Comparison of ENCODE assay signal across 13 mouse cellular contexts in the genomic region with DNA sequence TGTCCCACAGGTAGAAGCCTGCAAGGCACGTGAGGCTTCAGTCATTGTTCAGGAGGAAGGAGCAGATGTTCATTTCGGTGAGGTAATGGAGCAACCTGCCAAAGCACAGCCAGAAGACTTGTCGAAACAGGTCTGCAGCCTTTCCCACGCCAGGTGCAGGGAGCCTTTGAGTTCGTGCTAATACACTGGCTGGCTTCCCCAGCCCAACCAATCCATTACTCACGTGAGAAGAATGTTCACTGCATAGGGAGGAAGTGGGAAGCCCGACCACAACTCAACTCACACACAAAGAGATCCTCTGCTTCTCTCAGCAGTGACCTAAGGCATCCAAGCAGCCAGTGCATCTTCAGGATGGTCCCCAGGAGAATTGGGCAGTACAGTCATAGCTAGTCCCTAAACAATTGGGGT.
A peak's percentile ranks its signal among the peaks of the same experiment; 100 is the strongest.
DNase-seq lines count a peak whose midpoint lies in the region; ATAC-seq and TF ChIP-seq lines count a peak whose summit lies in the region.
"Had no signal": no experiment of that assay in that cellular context is flagged by ENCODE, and none has a peak within 500 bp of the region (broad histone marks: within the 10 kb centered on the region; RNA-seq: fewer than 3 reads in every experiment).

No protein-coding gene starts in this region.

- H3K4me1 ChIP-seq in heart, embryonic 10.5 days = peaks cover 22% of the 10 kb centered on the region
- peaks cover 14% of the 10 kb centered on the region; the same call in 1 of the 2 replicates for H3K4me1 ChIP-seq in intestine, embryonic 14.5 days (replicated peaks; ENCODE audit: control insufficient read depth, insufficient read depth, low read length)
- peaks cover 15% of the 10 kb centered on the region; the same call in 1 of the 2 replicates for H3K4me1 ChIP-seq in stomach, embryonic 16.5 days (ENCODE audit: control insufficient read depth, insufficient read depth, low read length)
- no peaks in the 10 kb centered on the region for H3K4me1 ChIP-seq in lung, postnatal 0 days (ENCODE audit: insufficient read depth, low read depth, low read length)

- TF ChIP-seq EP300 in lung, postnatal 0 days (IDR thresholded peaks at IDR 0.05) = no peak

- peaks cover 9% of the 10 kb centered on the region; the same call in 1 of the 2 replicates for H3K27me3 ChIP-seq in heart, embryonic 10.5 days (ENCODE audit: insufficient read depth, poor library complexity, severe bottlenecking)
- H3K27me3 ChIP-seq in Patski = no peaks in the 10 kb centered on the region
- no peaks in the 10 kb centered on the region for H3K27me3 ChIP-seq in intestine, embryonic 14.5 days (replicated peaks; ENCODE audit: control insufficient read depth, insufficient read depth, low read length)
- no peaks in the 10 kb centered on the region for H3K27me3 ChIP-seq in stomach, embryonic 16.5 days (ENCODE audit: control insufficient read depth, insufficient read depth, low read length)
- H3K27me3 ChIP-seq in lung, postnatal 0 days (replicated peaks; ENCODE audit: insufficient read depth, low read length) = no peaks in the 10 kb centered on the region

- no peaks in the 10 kb centered on the region; the same call in 1 of the 2 replicates for H3K9me3 ChIP-seq in heart, embryonic 10.5 days
- 0 out of 2 replicates have a peak, but pooled peaks cover 4% of the 10 kb centered on the region for H3K9me3 ChIP-seq in intestine, embryonic 14.5 days (ENCODE audit: control insufficient read depth, low read length)
- H3K9me3 ChIP-seq in stomach, embryonic 16.5 days (replicated peaks; ENCODE audit: control insufficient read depth, low read length) = peaks cover 3% of the 10 kb centered on the region; the same call in 1 of the 2 replicates
- H3K9me3 ChIP-seq in lung, postnatal 0 days (ENCODE audit: low read length) = no peaks in the 10 kb centered on the region
- H3K9me3 ChIP-seq: neural tube, embryonic 13.5 days had no signal

- no peak overlapping the region for H3K4me3 ChIP-seq in heart, embryonic 10.5 days
- H3K4me3 ChIP-seq in intestine, embryonic 14.5 days (ENCODE audit: low read depth, low read length) = no peak overlapping the region
- no peak overlapping the region for H3K4me3 ChIP-seq in stomach, embryonic 16.5 days (replicated peaks; ENCODE audit: low read length)
- H3K4me3 ChIP-seq in lung, postnatal 0 days (ENCODE audit: low read depth, low read length) = no peak overlapping the region
- H3K4me3 ChIP-seq: neural tube, embryonic 13.5 days had no signal

- TF ChIP-seq CTCF in Patski (IDR thresholded peaks at IDR 0.05) = no peak
- no peak for TF ChIP-seq CTCF in lung, postnatal 0 days (IDR thresholded peaks at IDR 0.05)

- CTCF ChIA-PET in Patski (lab: Charles Lee) = no interaction called here

- ATAC-seq in Patski = no peak
- ATAC-seq in intestine, embryonic 14.5 days (replicated peaks; ENCODE audit: low FRiP score, low TSS enrichment, low read depth) = 0 out of 2 replicates have a peak, but pooled peaks have one; percentile 15
- ATAC-seq in stomach, embryonic 16.5 days (ENCODE audit: insufficient read depth, low FRiP score) = peak; percentile 83
- no peak for ATAC-seq in inflammation-experienced regulatory T-cells, adult 6 months
- no peak for ATAC-seq in lung, postnatal 0 days
- ATAC-seq: liver, postnatal 0 days had no signal

- 72% methylated on average over 7 of the region's 7 CpGs for WGBS in heart, embryonic 10.5 days
- 58% methylated on average over 7 of the region's 7 CpGs for WGBS in intestine, embryonic 14.5 days
- 61% methylated on average over 7 of the region's 7 CpGs for WGBS in stomach, embryonic 16.5 days
- WGBS in lung, postnatal 0 days = 61% methylated on average over 7 of the region's 7 CpGs

- no peak overlapping the region for H3K27ac ChIP-seq in heart, embryonic 10.5 days
- no peak overlapping the region for H3K27ac ChIP-seq in intestine, embryonic 14.5 days (ENCODE audit: low read depth)
- H3K27ac ChIP-seq in stomach, embryonic 16.5 days (ENCODE audit: low read length) = peak overlapping the region; percentile 69
- H3K27ac ChIP-seq in lung, postnatal 0 days (ENCODE audit: low read length) = no peak overlapping the region
- H3K27ac ChIP-seq: neural tube, embryonic 13.5 days had no signal

- H3K9ac ChIP-seq in intestine, embryonic 14.5 days (ENCODE audit: low read length) = no peak overlapping the region
- no peak overlapping the region for H3K9ac ChIP-seq in stomach, embryonic 16.5 days (ENCODE audit: low read length)
- no peak overlapping the region for H3K9ac ChIP-seq in lung, postnatal 0 days (replicated peaks; ENCODE audit: low read depth)
- H3K9ac ChIP-seq: liver, postnatal 0 days; neural tube, embryonic 13.5 days had no signal

- in situ Hi-C loops in Patski (cut with MboI; ENCODE audit: low pct_unique_long_range_greater_than_20kb) = loop anchor here (5.0 kb wide), 3 partner anchors 96 to 179 kb away; no protein-coding TSS in a partner anchor

- POLR2A ChIA-PET in Patski (lab: Charles Lee) = no interaction called here

- H3K4me2 ChIP-seq in intestine, embryonic 14.5 days (ENCODE audit: low read length) = no peak overlapping the region
- H3K4me2 ChIP-seq in stomach, embryonic 16.5 days (ENCODE audit: low read depth, low read length) = no peak overlapping the region
- H3K4me2 ChIP-seq in lung, postnatal 0 days (replicated peaks; ENCODE audit: low read depth, low read length) = no peak overlapping the region
- H3K4me2 ChIP-seq: neural tube, embryonic 13.5 days had no signal

- peak; percentile 59 for DNase-seq in heart, embryonic 10.5 days (ENCODE audit: low spot score)
- DNase-seq in heart, postnatal 4 days = no peak
- peak; percentile 73 for DNase-seq in Patski (ENCODE audit: low read depth, low spot score)
- no peak for DNase-seq in intestine, embryonic 14.5 days (ENCODE audit: low spot score)
- no peak for DNase-seq in right cerebral cortex, postnatal 4 days
- DNase-seq in lung, postnatal 0 days (ENCODE audit: low spot score) = no peak
- DNase-seq: adrenal gland, postnatal 36 days; B cell, adult 2 months; cerebellum, adult 11-12 months; liver, postnatal 0 days had no signal

- no peaks in the 10 kb centered on the region for H3K36me3 ChIP-seq in heart, embryonic 10.5 days
- H3K36me3 ChIP-seq in intestine, embryonic 14.5 days (ENCODE audit: control insufficient read depth, insufficient read depth, low read length) = no peaks in the 10 kb centered on the region
- no peaks in the 10 kb centered on the region for H3K36me3 ChIP-seq in stomach, embryonic 16.5 days (ENCODE audit: control insufficient read depth, insufficient read depth, low read length)
- no peaks in the 10 kb centered on the region for H3K36me3 ChIP-seq in lung, postnatal 0 days (ENCODE audit: insufficient read depth, low read length)
- H3K36me3 ChIP-seq: neural tube, embryonic 13.5 days had no signal

Comparison
In these comparisons a context has a peak if more than half of its experiments do, and no peak if none do; other contexts are left out.
1. DNase-seq: peak in heart, embryonic 10.5 days (single experiment) and Patski (single experiment); none in heart, postnatal 4 days (single experiment), intestine, embryonic 14.5 days (single experiment), right cerebral cortex, postnatal 4 days (single experiment) and lung, postnatal 0 days (single experiment).
2. ATAC-seq: peak in intestine, embryonic 14.5 days (single experiment) and stomach, embryonic 16.5 days (single experiment); none in Patski (single experiment), inflammation-experienced regulatory T-cells, adult 6 months (single experiment) and lung, postnatal 0 days (single experiment).